Mouse (Mus musculus) cortical plate, adult 2 months (tissue): ENCODE measurements around the gene Mmp3. TPM values are rescaled to one million over a fixed set of nuclear protein-coding genes. Genes with fewer than 3 reads are reported as not detected.
"Not testable (repeated sequence)": the region's sequence is repeated elsewhere in the genome, so short reads cannot be mapped to it uniquely, and the experiment has no call there.

Experiments
- H3K27ac ChIP-seq: fragments of 200-500 bp; 2 replicates; pipeline ENCODE4 v1.5.1; 2012; ENCODE audit warnings: low read length, control low read depth, inconsistent platforms; ENCODE audit not compliant: insufficient read depth
- H3K4me1 ChIP-seq: fragments of 200-500 bp; 2 replicates; pipeline ENCODE4 v1.6.1; 2011; ENCODE audit warnings: low read length; ENCODE audit not compliant: control insufficient read depth, insufficient read depth
- H3K4me3 ChIP-seq: fragments of 200-500 bp; 2 replicates; pipeline ENCODE4 v1.5.1; 2011; ENCODE audit warnings: mild to moderate bottlenecking, low read length, control low read depth; ENCODE audit not compliant: insufficient read depth
- CTCF ChIP-seq: fragments of 200-500 bp; IDR thresholded peaks from 2 replicates; pipeline ENCODE4 v1.5.1; 2011; ENCODE audit warnings: mild to moderate bottlenecking, control low read depth, low read length; ENCODE audit not compliant: insufficient read depth; ENCODE audit errors: extremely low read depth
- POLR2A ChIP-seq: fragments of 200-500 bp; IDR thresholded peaks from 2 replicates; pipeline ENCODE4 v1.6.1; 2011; ENCODE audit warnings: mild to moderate bottlenecking, low read length, control low read depth; ENCODE audit not compliant: insufficient read depth; ENCODE audit errors: extremely low read depth
- polyA plus RNA-seq: library from polyadenylated mRNA; depleted of rRNA; stranded (reverse); fragments of >200 nt; gene quantifications from 2 replicates; pipeline ENCODE4 v1.2.3, GENCODE M21; 2012; rRNA removed

Gene Mmp3
- polyA plus RNA-seq = not detected in 2 replicates

DNA sequence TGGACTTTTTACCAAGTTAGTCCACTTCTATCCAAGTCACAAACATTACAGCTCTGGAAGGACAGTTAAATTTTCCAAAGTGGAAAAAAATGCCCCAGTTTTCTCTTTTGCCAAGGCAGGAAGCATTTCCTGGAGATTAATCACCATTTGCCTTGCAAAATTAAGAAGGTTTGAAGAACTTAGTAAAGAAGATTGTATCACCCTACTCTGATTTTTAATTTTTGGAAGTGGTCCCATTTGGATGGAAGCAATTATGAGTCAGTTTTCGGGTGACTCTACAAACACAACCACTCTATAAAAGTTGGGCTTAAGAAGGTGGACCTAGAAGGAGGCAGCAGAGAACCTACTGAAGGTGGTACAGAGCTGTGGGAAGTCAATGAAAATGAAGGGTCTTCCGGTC, at the start of gene Mmp3:
TSS of gene Mmp3 (plus strand) at position 301 of the 400 bp plus-strand sequence.
- TF ChIP-seq CTCF = no peak
- no peak for TF ChIP-seq POLR2A
- no peak within 1 kb of the TSS for H3K4me3 ChIP-seq
- no peaks in the 10 kb centered on the region for H3K4me1 ChIP-seq
- no peak within 1 kb of the TSS for H3K27ac ChIP-seq

DNA sequence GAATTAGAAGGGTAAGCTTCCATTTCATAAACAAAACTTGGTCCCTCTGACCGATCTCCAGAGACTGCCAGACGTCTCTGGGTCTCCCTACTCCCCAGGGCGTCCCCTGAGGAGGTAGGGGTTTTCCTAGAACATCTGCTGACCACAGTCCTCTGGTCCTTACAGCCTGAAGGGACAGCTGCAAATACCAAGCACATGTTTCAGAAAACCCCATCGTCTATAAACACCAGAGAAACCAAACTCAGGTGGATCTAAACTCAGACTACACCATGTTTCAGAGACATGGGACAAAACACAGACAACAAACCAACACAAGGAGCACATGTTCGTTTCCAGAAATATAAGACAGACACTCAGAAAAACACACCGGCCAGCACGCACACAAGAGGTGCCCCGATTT, 49.1 kb upstream of the Mmp3 start:
- H3K27ac ChIP-seq, H3K4me1 ChIP-seq, H3K4me3 ChIP-seq: not testable (repeated sequence)

DNA sequence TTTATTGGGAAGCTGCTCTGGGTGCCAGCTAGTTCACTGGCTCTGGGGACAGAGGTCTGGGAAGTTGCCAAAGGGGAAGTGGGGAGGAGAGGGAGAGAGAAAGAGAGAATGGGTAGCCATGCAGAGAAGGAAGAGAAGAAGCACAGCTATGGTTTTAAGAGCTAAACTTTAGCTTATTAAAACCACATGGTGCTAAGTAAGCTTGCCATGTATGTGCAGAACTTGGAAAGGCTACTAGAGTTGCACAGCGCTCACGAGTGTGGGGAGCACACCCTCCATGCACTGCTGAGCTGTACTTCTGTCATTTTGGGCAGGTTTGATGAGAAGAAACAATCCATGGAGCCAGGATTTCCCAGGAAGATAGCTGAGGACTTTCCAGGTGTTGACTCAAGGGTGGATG, 7.7 kb downstream of the Mmp3 start:
- Histone ChIP-seq H3K4me3 (no peak overlapping the region), H3K4me1 (no peaks in the 10 kb centered on the region), H3K27ac (no peak overlapping the region)
- TF ChIP-seq POLR2A = no peak
- TF ChIP-seq CTCF = no peak

DNA sequence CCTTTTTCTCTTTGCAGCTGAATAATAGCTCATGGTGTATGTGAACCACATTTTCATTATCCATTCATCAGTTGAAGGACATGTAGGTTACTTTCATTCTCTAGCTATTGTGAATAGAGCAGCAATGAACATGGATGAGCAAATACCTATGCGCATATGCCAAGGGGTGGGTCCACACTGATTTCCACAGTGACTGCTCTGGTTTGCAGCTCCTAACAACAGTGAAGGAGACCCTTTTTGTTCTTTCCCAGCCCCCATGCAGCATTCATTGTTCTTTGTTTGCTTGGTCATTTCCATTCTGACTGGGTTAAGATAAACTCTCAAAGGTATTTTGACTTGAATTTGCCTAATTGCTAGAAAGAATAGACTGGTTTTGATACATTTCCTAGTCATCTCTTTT, 24.6 kb downstream of the Mmp3 start:
- TF ChIP-seq CTCF (no peak), POLR2A (no peak)
- H3K4me1 ChIP-seq = no peaks in the 10 kb centered on the region
- no peak overlapping the region for H3K27ac ChIP-seq
- no peak overlapping the region for H3K4me3 ChIP-seq

DNA sequence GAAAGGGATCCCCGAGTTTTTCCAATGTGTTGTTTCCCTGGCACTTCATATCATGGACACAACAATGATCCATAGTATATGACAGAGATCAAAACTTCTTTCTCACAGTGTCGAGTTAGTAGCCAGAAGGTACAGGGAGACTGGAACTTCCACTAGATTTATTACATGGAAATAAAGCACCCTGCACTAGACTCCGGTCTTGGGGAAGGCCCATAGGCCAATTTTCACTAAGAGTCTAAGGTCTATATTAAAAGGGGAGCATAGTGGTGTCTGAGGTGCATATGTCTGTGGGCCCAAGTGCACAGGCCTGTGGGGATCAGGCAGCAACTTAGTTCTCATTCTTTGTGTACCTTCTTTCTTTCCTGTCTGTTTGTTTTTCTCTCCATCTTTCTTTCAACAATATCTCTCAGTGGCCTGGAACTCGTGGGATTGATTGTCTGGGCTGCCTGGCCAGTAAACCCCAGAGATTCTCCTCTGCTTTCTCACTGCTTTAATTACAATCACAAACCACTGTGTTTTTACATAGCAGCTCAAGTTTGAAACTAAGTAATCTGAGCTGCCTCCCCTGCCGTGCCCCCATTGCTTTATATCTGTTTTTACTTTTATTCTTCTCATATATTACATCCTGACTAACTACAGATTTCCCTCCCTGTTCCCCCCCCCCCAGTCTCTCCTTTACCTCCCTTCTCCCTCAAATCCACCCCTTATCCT, 38.2 kb downstream of the Mmp3 start:
- TF ChIP-seq POLR2A = no peak
- no peak for TF ChIP-seq CTCF
- Histone ChIP-seq H3K4me3 (no peak overlapping the region), H3K4me1 (no peaks in the 10 kb centered on the region), H3K27ac (no peak overlapping the region)

DNA sequence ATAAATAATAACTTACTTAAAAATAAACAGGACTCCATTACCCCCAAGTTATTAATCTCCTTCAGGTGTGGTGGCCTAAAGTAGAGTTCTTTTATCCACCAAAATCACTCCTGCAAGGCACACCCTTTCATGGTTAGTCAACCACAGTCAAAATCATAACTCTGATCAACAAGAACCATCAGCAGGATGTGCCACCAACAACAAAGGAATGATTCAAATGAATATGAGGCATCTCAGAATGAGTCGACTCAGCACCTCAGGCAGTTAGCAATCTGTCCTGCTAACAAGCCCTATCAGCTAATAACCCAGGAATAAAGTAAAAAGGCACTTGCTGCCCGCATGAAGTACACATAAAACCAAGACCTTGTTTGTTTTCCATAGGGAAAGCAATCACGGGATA, 55.5 kb downstream of the Mmp3 start:
- TF ChIP-seq CTCF = no peak
- TF ChIP-seq POLR2A = no peak
- Histone ChIP-seq H3K27ac (no peak overlapping the region), H3K4me3 (no peak overlapping the region), H3K4me1 (no peaks in the 10 kb centered on the region)

DNA sequence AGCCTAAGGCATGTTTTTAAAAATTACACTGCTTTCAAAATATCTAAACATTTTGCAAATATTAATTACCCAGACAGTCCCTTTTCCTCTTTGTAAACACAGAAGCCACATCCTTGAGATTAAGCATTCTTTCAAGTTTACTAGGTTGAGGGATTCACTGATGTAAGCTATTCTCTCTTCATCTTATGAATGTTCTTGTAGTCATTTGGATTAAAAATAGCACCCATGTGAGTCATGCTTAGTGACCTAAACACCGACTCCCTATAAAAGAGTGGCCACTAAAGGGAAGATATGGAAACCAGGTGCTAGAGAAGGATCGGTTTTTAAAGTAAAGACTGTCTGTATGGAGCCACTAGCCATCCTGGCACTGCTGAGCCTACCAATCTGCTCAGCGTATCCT, 56.4 kb downstream of the Mmp3 start, which contains the start of gene Mmp10:
TSS of gene Mmp10 (plus strand) at position 302 of the 400 bp plus-strand sequence.
- Histone ChIP-seq H3K27ac (no peak within 1 kb of the TSS), H3K4me3 (no peak within 1 kb of the TSS), H3K4me1 (no peaks in the 10 kb centered on the region)
- TF ChIP-seq POLR2A (no peak), CTCF (no peak)

Other genes starting within 250 kb of the Mmp3 start
- gene Mmp13, start 173.3 kb upstream of the Mmp3 start, polyA plus RNA-seq = 0.04 TPM in 2 replicates
- gene Mmp12, start 101.4 kb upstream of the Mmp3 start, polyA plus RNA-seq = not detected in 2 replicates
- not detected in 2 replicates for gene Mmp1b, start 57.8 kb upstream of the Mmp3 start, polyA plus RNA-seq
- not detected in 2 replicates for gene Mmp10, start 56.5 kb downstream of the Mmp3 start, polyA plus RNA-seq
- not detected in 2 replicates for gene Mmp8, start 112.6 kb downstream of the Mmp3 start, polyA plus RNA-seq
- gene Mmp27, start 125.6 kb downstream of the Mmp3 start, polyA plus RNA-seq = not detected in 2 replicates
- gene Mmp20, start 182.4 kb downstream of the Mmp3 start, polyA plus RNA-seq = not detected in 2 replicates
- gene Mmp7, start 246.3 kb downstream of the Mmp3 start, polyA plus RNA-seq = not detected in 2 replicates